Mouse (Mus musculus): Measurements from ENCODE around the gene S100a7a. TPM values are rescaled to one million over a fixed set of nuclear protein-coding genes. Genes with fewer than 3 reads are reported as not detected.

The S100a7a gene
- under 1 TPM in 1 of 2 experiments, not detected in 1; 0.27 TPM for total RNA-seq (2021)
- long read RNA-seq = 0 reads

DNA sequence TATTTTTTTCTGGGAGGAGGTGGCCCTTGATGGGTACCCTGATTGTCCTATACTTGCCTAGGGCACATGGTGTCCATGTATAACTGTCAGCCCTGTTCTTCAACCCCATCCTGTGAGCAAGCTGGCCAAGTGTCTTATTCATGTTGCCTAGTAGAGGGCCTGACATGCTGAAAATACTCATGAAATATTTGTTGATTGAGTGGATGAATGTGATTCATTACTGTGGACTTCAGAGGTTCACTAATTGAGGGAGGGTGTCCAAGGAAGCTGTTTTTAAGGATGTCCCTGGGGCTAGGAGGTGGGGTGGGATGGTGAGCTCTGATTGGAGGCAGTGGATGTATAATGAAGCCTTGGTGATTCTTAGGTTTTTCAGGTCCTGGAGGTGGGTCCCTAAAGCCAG is at the start of gene S100a7a:
Gene S100a7a (plus strand): TSS at position 301 of the 400 bp plus-strand sequence.
- DNase-seq (ENCODE audit: low spot score in 2 of 2) = no peak

- DNase-seq (ENCODE audit: low spot score in 2 of 2) = peak; percentile 61 to 66
These were observed 49.4 kb upstream of the S100a7a start for GRCm38 (mm10) chr3:90604416-90604815.

- DNase-seq (ENCODE audit: low spot score in 2 of 2) = no peak
These were observed 48.8 kb upstream of the S100a7a start for GRCm38 (mm10) chr3:90605049-90605448.

- DNase-seq (ENCODE audit: low spot score in 2 of 2) = no peak
These were observed 48.1 kb upstream of the S100a7a start for GRCm38 (mm10) chr3:90605736-90606135.

GRCm38 (mm10) chr3:90606185-90606584 is 47.6 kb upstream of the S100a7a start:
- no peak for DNase-seq (ENCODE audit: low spot score in 2 of 2)

- no peak for DNase-seq (ENCODE audit: low spot score in 2 of 2)
These were observed 46.5 kb upstream of the S100a7a start for GRCm38 (mm10) chr3:90607361-90607760.

- no peak for DNase-seq (ENCODE audit: low spot score in 2 of 2)
These were observed 45.6 kb upstream of the S100a7a start, which contains the start of gene S100a5 for GRCm38 (mm10) chr3:90608223-90608622. TSS of gene S100a5 (plus strand) at chr3:90608523.

GRCm38 (mm10) chr3:90609102-90609501 is 44.7 kb upstream of the S100a7a start:
- DNase-seq (ENCODE audit: low spot score in 2 of 2) = no peak

- DNase-seq (ENCODE audit: low spot score in 2 of 2) = no peak
These were observed 42.3 kb upstream of the S100a7a start for GRCm38 (mm10) chr3:90611494-90611893.

- DNase-seq (ENCODE audit: low spot score in 2 of 2) = no peak
These were observed 41.8 kb upstream of the S100a7a start for GRCm38 (mm10) chr3:90612061-90612460.

DNA sequence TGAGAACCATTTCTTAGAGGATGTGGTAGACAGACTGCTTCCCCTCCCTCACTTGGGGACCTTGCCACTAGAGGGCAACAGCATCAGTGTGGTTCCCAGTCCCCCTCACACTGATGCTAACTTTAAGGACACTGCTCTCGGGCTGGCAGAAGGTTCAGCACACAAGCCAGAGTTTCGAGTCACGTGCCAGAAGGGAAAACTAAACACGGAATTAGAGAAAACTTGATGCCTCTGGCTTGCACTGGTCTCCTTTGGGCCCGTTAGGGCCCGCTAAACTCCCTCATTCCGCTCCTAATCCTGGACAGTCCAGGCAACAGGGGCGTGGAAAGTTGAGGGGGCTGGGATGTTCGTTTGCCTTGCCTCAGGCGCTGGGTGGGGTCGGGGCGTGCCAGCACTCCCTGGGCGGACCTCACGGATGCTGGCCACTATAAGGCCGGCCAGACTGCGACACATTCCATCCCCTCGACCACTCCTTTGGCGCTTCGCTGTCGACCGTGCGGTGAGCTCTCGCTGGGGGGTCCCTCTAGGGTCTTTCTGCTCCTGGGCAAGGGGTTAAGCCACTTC is 41.0 kb upstream of the S100a7a start, which contains the start of gene S100a6:
Gene S100a6 (plus strand): TSS at position 155 of the 564 bp plus-strand sequence.
- peak; percentile 62 to 66 for DNase-seq (ENCODE audit: low spot score in 2 of 2)

GRCm38 (mm10) chr3:90613461-90614147 is 40.2 kb upstream of the S100a7a start:
- no peak for DNase-seq (ENCODE audit: low spot score in 2 of 2)

GRCm38 (mm10) chr3:90614148-90614530 is 39.7 kb upstream of the S100a7a start:
- no peak for DNase-seq (ENCODE audit: low spot score in 2 of 2)

- DNase-seq (ENCODE audit: low spot score in 2 of 2) = no peak
These were observed 39.1 kb upstream of the S100a7a start for GRCm38 (mm10) chr3:90614611-90615251.

- peak; percentile 72 to 78 for DNase-seq (ENCODE audit: low spot score in 2 of 2)
These were observed 38.4 kb upstream of the S100a7a start for GRCm38 (mm10) chr3:90615415-90615814.

DNA sequence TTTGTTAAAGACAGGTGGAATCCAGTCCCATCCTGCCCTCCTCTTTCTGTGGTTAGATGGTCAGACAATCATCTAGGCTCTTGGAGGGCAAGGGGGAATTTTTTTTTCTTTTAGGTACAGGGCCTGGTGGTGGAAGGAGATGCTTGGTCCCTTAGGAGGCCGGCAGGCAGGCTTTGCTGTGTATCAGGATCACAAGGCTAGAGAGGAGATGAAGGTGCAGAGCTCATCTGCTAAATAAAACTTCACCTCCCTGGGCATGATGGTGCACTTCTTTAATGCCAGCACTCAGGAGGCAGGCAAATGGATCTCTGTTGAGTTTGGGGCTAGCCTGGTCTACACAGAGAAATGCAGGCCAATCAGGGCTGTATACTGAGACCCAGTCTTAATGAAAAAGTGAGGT is 37.9 kb upstream of the S100a7a start:
- no peak for DNase-seq (ENCODE audit: low spot score in 2 of 2)

GRCm38 (mm10) chr3:90617586-90617985 is 36.2 kb upstream of the S100a7a start:
- DNase-seq (ENCODE audit: low spot score in 2 of 2) = no peak

GRCm38 (mm10) chr3:90621552-90621951 is 32.3 kb upstream of the S100a7a start:
- DNase-seq (ENCODE audit: low spot score in 2 of 2) = no peak

DNA sequence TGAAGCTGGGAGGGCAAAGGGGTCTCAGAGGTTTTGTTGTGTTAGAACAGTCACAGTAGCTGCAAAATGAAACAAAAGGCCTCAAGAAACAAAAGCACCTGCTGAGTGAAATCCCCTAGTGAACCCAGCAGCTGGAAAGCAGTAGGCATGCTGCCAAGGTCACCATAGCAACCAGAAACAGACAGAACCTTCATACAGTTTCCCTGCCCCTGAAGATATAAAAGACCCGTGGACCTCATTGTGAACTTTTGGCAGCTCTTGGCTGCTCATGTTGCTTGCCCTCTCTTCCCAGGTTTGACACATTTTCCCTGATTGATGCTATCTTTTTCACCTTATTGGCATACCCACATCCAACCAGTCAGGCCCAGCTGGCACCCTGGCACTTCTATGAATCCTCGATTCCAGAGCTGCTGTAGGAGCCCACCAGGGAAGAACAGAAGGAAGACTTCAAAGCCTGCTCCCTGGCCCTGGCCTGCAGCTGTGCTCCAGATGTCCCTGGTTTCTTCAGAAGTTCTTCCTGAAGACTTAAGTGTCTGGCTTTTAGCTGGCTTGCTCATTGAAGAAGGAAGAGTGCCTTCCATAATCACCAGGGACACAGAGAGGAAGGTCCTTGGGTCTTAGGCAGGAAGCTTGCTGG is 30.3 kb upstream of the S100a7a start:
- DNase-seq (ENCODE audit: low spot score in 2 of 2) = peak; percentile 54 to 61

- DNase-seq (ENCODE audit: low spot score in 2 of 2) = no peak
These were observed 28.3 kb upstream of the S100a7a start for GRCm38 (mm10) chr3:90625496-90625895.

GRCm38 (mm10) chr3:90626266-90627021 is 27.4 kb upstream of the S100a7a start:
- no peak for DNase-seq (ENCODE audit: low spot score in 2 of 2)
